Mouse (Mus musculus): Measurements from ENCODE around the gene Ube2m. TPM values are rescaled to one million over a fixed set of nuclear protein-coding genes. Genes with fewer than 3 reads are reported as not detected.

The Ube2m gene
- total and polyA plus RNA-seq, 3 experiments, result 134 to 272 (median 244) TPM

DNA sequence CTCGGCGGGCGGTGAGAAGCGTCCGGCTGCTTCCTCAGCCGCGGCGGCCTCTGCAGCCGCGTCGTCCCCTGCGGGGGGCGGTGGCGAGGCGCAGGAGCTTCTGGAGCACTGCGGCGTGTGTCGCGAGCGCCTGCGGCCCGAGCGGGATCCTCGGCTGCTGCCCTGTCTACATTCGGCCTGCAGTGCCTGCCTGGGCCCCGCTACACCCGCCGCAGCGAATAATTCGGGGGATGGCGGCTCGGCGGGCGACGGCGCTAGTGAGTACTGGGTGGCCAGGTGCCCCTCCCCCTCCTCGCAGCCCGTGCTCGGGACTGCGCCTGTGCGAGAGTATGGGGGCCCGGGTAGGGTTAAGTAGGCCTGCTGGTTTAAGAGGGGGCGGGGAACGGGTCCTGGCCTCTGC lies 13.3 kb downstream of the Ube2m start:
- peaks cover 10 to 44% of the 10 kb centered on the region in 2 experiments; a peak in 3 of 4 replicates for H3K4me1 ChIP-seq (ENCODE audit: control insufficient read depth in 1 of 2, insufficient read depth in 2 of 2)
- DNase-seq (ENCODE audit: extremely low read depth), result peak; percentile 74
- dilution Hi-C loops (cut with MboI; ENCODE audit: extremely low pct_ligation_motif_present, extremely low pct_unique_long_range_greater_than_20kb, low sequenced_read_pairs), result no loop called here
- H3K27ac ChIP-seq (ENCODE audit: insufficient read depth, low read depth), result peak overlapping the region; percentile 80
- H3K9me3 ChIP-seq (replicated peaks; ENCODE audit: low read length), result no peaks in the 10 kb centered on the region
- peak overlapping the region; percentile 92 for H3K4me2 ChIP-seq (ENCODE audit: insufficient read depth, low read depth, poor library complexity, severe bottlenecking)
- H3K4me3 ChIP-seq (replicated peaks in 1 of 3; ENCODE audit: low read depth in 2 of 3, low read length in 2 of 3, poor library complexity in 1 of 3), result peak overlapping the region; percentile 92 to 100 (median 94)
- H3K9ac ChIP-seq (ENCODE audit: insufficient read depth, low read depth), result peak overlapping the region; percentile 78
- no peaks in the 10 kb centered on the region for H3K27me3 ChIP-seq (replicated peaks)
- H3K36me3 ChIP-seq (replicated peaks in 1 of 2; ENCODE audit: control insufficient read depth in 1 of 2, insufficient read depth in 1 of 2, low read length in 1 of 2), result peaks cover 40 to 46% of the 10 kb centered on the region in 2 experiments
- in situ Hi-C loops (cut with MboI; ENCODE audit: low pct_ligation_motif_present, low pct_unique_long_range_greater_than_20kb, low sequenced_read_pairs), result loop anchor here (25.0 kb wide), 1 partner anchor 538 kb away; the partner anchor contains the start of gene Zfp606
- no peak for TF ChIP-seq SMC3 (IDR thresholded peaks at IDR 0.05; ENCODE audit: low read depth, low read length)
- TF ChIP-seq IRF4 (IDR thresholded peaks at IDR 0.05; ENCODE audit: low read depth, low read length), result no peak
- no peak for TF ChIP-seq CHD1 (IDR thresholded peaks at IDR 0.05; ENCODE audit: low read depth, low read length)
- TF ChIP-seq ZC3H11A (IDR thresholded peaks at IDR 0.05; ENCODE audit: low read depth, low read length), result no peak
- TF ChIP-seq HCFC1 (IDR thresholded peaks at IDR 0.05; ENCODE audit: low read depth, low read length), result peak; percentile 60
- peak; percentile 83 for TF ChIP-seq CHD2 (IDR thresholded peaks at IDR 0.05; ENCODE audit: low read length)
- TF ChIP-seq MAZ (IDR thresholded peaks at IDR 0.05; ENCODE audit: low read depth, low read length), result no peak
- TF ChIP-seq ZKSCAN1 (IDR thresholded peaks at IDR 0.05; ENCODE audit: borderline replicate concordance, low read depth, low read length), result no peak
- peak; percentile 64; the same call in 1 of the 2 replicates for TF ChIP-seq BHLHE40 (IDR thresholded peaks at IDR 0.05; ENCODE audit: low read depth, low read length)
- no peak for TF ChIP-seq ZNF384 (IDR thresholded peaks at IDR 0.05; ENCODE audit: low read depth, low read length)
- no peak for TF ChIP-seq NELFE (IDR thresholded peaks at IDR 0.05; ENCODE audit: low read depth, low read length)
- TF ChIP-seq USF2 (conservative IDR thresholded peaks at IDR 0.05; ENCODE audit: low read depth, low read length), result no peak
- peak; percentile 6; the same call in 1 of the 2 replicates for TF ChIP-seq ZMIZ1 (IDR thresholded peaks at IDR 0.05; ENCODE audit: low read depth, low read length)
- TF ChIP-seq ETS1 (conservative IDR thresholded peaks at IDR 0.05; ENCODE audit: low read depth, low read length), result no peak
- no peak for TF ChIP-seq MAX (IDR thresholded peaks at IDR 0.05; ENCODE audit: low read length)
- no peak for TF ChIP-seq JUN (IDR thresholded peaks at IDR 0.05; ENCODE audit: insufficient read depth, low read depth, low read length)
- no peak; the same call in 1 of the 2 replicates for TF ChIP-seq SIN3A (IDR thresholded peaks at IDR 0.05; ENCODE audit: low read length)
- no peak for TF ChIP-seq POLR2A (IDR thresholded peaks at IDR 0.05; ENCODE audit: low read depth, low read length)
- TF ChIP-seq JUND (conservative IDR thresholded peaks at IDR 0.05; ENCODE audit: low read depth, low read length), result no peak
- no peak for TF ChIP-seq EP300 (IDR thresholded peaks at IDR 0.05; ENCODE audit: low read length)
- no peak for TF ChIP-seq POLR2AphosphoS2 (IDR thresholded peaks at IDR 0.05; ENCODE audit: low read depth, low read length)
- no peak for TF ChIP-seq USF1 (IDR thresholded peaks at IDR 0.05; ENCODE audit: low read depth, low read length)
- no peak for TF ChIP-seq TBP (conservative IDR thresholded peaks at IDR 0.05; ENCODE audit: low read depth, low read length)
- TF ChIP-seq NRF1 (IDR thresholded peaks at IDR 0.05; ENCODE audit: low read depth, low read length), result peak; percentile 83
- no peak for TF ChIP-seq MYC (IDR thresholded peaks at IDR 0.05; ENCODE audit: low read depth, low read length)
- TF ChIP-seq ELF1 (IDR thresholded peaks at IDR 0.05; ENCODE audit: low read depth, low read length), result no peak
- TF ChIP-seq RCOR1 (conservative IDR thresholded peaks at IDR 0.05; ENCODE audit: low read depth, low read length), result no peak
- no peak for TF ChIP-seq KAT2A (IDR thresholded peaks at IDR 0.05; ENCODE audit: insufficient replicate concordance, low read length)
- no peak for TF ChIP-seq RAD21 (IDR thresholded peaks at IDR 0.05; ENCODE audit: low read depth, low read length)
- TF ChIP-seq GABPA (IDR thresholded peaks at IDR 0.05; ENCODE audit: insufficient replicate concordance, low read depth, low read length), result no peak
- TF ChIP-seq PAX5 (IDR thresholded peaks at IDR 0.05; ENCODE audit: low read length), result no peak
- TF ChIP-seq MEF2A (IDR thresholded peaks at IDR 0.05; ENCODE audit: borderline replicate concordance, low read depth, low read length), result no peak
- no peak for TF ChIP-seq UBTF (IDR thresholded peaks at IDR 0.05; ENCODE audit: low read depth, low read length)
- no peak for TF ChIP-seq MAFK (IDR thresholded peaks at IDR 0.05; ENCODE audit: insufficient replicate concordance, low read length)
- TF ChIP-seq E2F4 (IDR thresholded peaks at IDR 0.05; ENCODE audit: insufficient replicate concordance, low read depth, low read length), result no peak
- TF ChIP-seq TCF12 (IDR thresholded peaks at IDR 0.05; ENCODE audit: low read depth, low read length), result no peak
- peak; percentile 9; the same call in 1 of the 2 replicates for TF ChIP-seq MXI1 (IDR thresholded peaks at IDR 0.05; ENCODE audit: low read depth, low read length)
- peak in 1 of 2 experiments; percentile 33; a peak in 1 of 4 replicates for TF ChIP-seq CTCF (conservative IDR thresholded peaks at IDR 0.05 in 1 of 2, IDR thresholded peaks at IDR 0.05 in 1 of 2; ENCODE audit: low read depth in 2 of 2, low read length in 2 of 2)
- H3K79me2 ChIP-seq (replicated peaks; ENCODE audit: control insufficient read depth, extremely low read depth, insufficient read depth, poor library complexity, severe bottlenecking), result peaks cover 32% of the 10 kb centered on the region

All from CH12.LX (cell line).